Mouse (Mus musculus): ENCODE measurements around the gene Vmn1r111.
"Not testable (repeated sequence)": the region's sequence is repeated elsewhere in the genome, so short reads cannot be mapped to it uniquely, and the experiment has no call there.

Vmn1r111 gene

GRCm38 (mm10) chr7:20703116-20703515 is at the start of gene Vmn1r111:
Vmn1r111 (minus strand) TSS chr7:20703216.
- DNase-seq (ENCODE audit: low spot score): not testable (repeated sequence)

GRCm38 (mm10) chr7:20730524-20730923 is 27.5 kb upstream of the Vmn1r111 start, which contains the start of gene Gm10668:
Gm10668 (minus strand) TSS chr7:20730624.
- DNase-seq (ENCODE audit: low spot score): not testable (repeated sequence)

GRCm38 (mm10) chr7:20668618-20669017 is 34.4 kb downstream of the Vmn1r111 start, which contains the start of gene Vmn1r107:
Vmn1r107 (plus strand) TSS chr7:20668918.
- DNase-seq (ENCODE audit: low spot score): not testable (repeated sequence)
